Mouse (Mus musculus) liver, embryonic 14.5 days (tissue): ENCODE measurements at regions not wholly inside any gene's neighbourhood (a gene's known extent, or its start where the extent isn't known, plus 50 kb on each side); places are given as distances from the start of the nearest gene placed in this dataset.

Source experiments
- CTCF ChIP-seq: IDR thresholded peaks from 2 replicates; pipeline ENCODE4 v1.5.1; 2016; ENCODE audit warnings: antibody characterized with exemption, low read depth, control low read depth
- EP300 ChIP-seq: IDR thresholded peaks from 2 replicates; pipeline ENCODE4 v1.6.1; 2016; ENCODE audit warnings: antibody characterized with exemption, low read depth

GRCm38 (mm10) chr3:57073962-57074506 lies 227.8 kb downstream of the Tm4sf1 start:
- TF ChIP-seq CTCF, result no peak
- no peak for TF ChIP-seq EP300
